Mouse (Mus musculus): Measurements from ENCODE around the gene Ina. TPM values are rescaled to one million over a fixed set of nuclear protein-coding genes. Genes with fewer than 3 reads are reported as not detected.
A peak's percentile ranks its signal among the peaks of the same experiment; 100 is the strongest.
"Not testable (repeated sequence)": the region's sequence is repeated elsewhere in the genome, so short reads cannot be mapped to it uniquely, and the experiment has no call there.

Gene Ina
- polyA plus RNA-seq, 1 experiment from 2014 or later, result 4.7 TPM

DNA sequence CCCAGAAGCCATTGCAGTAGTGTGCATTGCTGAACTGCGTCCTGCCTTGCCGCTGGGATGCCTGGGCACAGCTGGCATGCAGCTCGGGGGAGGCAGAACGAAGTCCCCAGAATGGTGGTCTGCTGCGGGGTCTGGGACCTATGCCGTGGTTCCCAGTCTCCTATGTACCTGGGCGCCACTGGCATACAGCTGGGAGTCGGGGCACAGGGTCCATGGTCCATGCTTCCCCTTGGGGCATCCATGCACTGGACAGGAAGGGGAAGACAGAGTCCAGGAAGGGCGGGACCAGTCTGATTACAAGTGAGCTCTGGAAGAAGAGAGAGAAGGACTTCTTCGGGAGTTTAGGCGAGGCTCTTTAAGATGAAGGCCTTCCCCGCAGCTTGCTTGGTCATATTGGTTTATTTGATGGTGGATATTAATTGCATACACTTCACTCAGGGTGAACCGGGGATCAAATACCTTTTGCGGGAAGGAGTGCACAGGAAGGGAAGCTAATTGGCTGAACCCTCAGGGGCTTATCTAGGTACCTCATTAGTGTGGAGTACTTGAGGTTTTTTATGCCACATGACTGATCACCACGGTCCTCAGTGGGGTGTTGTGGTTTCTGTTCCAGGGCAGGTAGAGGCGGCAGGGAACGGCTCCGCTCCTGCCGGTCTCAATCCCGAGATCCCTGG lies 24.9 kb upstream of the Ina start:
- Histone ChIP-seq H3K36me3 (ENCODE audit: control insufficient read depth, insufficient read depth) (no peaks in the 10 kb centered on the region), H3K27me3 (replicated peaks; ENCODE audit: control insufficient read depth, insufficient read depth, low read length) (no peaks in the 10 kb centered on the region), H3K4me1 (replicated peaks; ENCODE audit: control insufficient read depth, insufficient read depth, low read length) (0 out of 2 replicates have a peak, but pooled peaks cover 7% of the 10 kb centered on the region), H3K4me3 (ENCODE audit: low read depth, low read length) (no peak overlapping the region), H3K4me2 (replicated peaks; ENCODE audit: low read depth) (no peak overlapping the region), H3K9me3 (ENCODE audit: control insufficient read depth) (no peaks in the 10 kb centered on the region), H3K27ac (ENCODE audit: low read depth, low read length) (no peak overlapping the region), H3K9ac (ENCODE audit: low read depth, low read length) (no peak overlapping the region)
- TF ChIP-seq CTCF (IDR thresholded peaks at IDR 0.05; ENCODE audit: low read depth), result no peak
- ATAC-seq, result no peak
- 66% methylated on average over 20 of the region's 20 CpGs for WGBS

DNA sequence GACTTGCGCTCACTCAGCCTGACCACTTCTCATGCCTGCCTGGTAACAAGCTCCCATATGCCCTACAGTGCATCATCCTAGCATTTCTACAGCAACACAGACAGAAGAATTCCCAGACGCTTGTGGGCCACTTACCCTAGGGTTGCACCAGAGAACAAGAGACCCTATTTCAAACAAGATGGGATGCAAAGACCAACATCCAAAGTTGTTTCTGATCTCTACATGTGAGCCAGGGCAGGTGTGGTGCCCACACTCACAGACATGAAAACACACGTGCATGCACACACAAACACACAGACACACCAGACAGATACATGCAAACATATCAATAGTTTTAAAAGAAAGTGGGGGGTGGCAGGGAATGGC lies 24.4 kb upstream of the Ina start:
- no peak overlapping the region for H3K9ac ChIP-seq (ENCODE audit: low read depth, low read length)
- ATAC-seq, result no peak

DNA sequence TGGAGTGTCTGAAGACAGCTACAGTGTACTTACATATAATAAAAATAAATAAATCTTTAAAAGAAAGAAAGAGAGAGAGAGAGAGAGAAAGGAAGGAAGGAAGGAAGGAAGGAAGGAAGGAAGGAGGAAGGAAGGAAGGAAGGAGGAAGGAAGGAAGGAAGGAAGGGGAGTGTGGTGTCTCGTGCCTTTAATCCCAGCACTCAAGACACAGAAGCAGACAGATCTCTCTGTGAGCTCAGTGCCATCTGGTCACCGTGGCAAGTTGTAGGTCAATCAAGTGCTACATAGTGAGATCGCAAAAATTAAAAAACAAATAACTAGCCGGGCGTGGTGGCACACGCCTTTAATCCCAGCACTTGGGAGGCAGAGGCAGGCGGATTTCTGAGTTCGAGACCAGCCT lies 23.9 kb upstream of the Ina start:
- not testable (repeated sequence) for H3K9ac ChIP-seq (ENCODE audit: low read depth, low read length); H3K4me1 ChIP-seq (replicated peaks; ENCODE audit: control insufficient read depth, insufficient read depth, low read length); H3K27me3 ChIP-seq (replicated peaks; ENCODE audit: control insufficient read depth, insufficient read depth, low read length); ATAC-seq; H3K9me3 ChIP-seq (ENCODE audit: control insufficient read depth); H3K27ac ChIP-seq (ENCODE audit: low read depth, low read length); H3K4me2 ChIP-seq (replicated peaks; ENCODE audit: low read depth); H3K36me3 ChIP-seq (ENCODE audit: control insufficient read depth, insufficient read depth); H3K4me3 ChIP-seq (ENCODE audit: low read depth, low read length)
- 80% methylated on average over 8 of the region's 8 CpGs for WGBS

More for the DNA sequence above, 24.4 kb upstream of the Ina start:
- no peaks in the 10 kb centered on the region for H3K27me3 ChIP-seq (replicated peaks; ENCODE audit: control insufficient read depth, insufficient read depth, low read length)
- no peak overlapping the region for H3K4me3 ChIP-seq (ENCODE audit: low read depth, low read length)
- H3K9me3 ChIP-seq (ENCODE audit: control insufficient read depth), result no peaks in the 10 kb centered on the region
- H3K27ac ChIP-seq (ENCODE audit: low read depth, low read length), result no peak overlapping the region
- no peaks in the 10 kb centered on the region for H3K36me3 ChIP-seq (ENCODE audit: control insufficient read depth, insufficient read depth)
- no peak for TF ChIP-seq CTCF (IDR thresholded peaks at IDR 0.05; ENCODE audit: low read depth)
- H3K4me1 ChIP-seq (replicated peaks; ENCODE audit: control insufficient read depth, insufficient read depth, low read length), result 0 out of 2 replicates have a peak, but pooled peaks cover 7% of the 10 kb centered on the region
- H3K4me2 ChIP-seq (replicated peaks; ENCODE audit: low read depth), result no peak overlapping the region
- WGBS, result 88% methylated on average over 3 of the region's 3 CpGs

DNA sequence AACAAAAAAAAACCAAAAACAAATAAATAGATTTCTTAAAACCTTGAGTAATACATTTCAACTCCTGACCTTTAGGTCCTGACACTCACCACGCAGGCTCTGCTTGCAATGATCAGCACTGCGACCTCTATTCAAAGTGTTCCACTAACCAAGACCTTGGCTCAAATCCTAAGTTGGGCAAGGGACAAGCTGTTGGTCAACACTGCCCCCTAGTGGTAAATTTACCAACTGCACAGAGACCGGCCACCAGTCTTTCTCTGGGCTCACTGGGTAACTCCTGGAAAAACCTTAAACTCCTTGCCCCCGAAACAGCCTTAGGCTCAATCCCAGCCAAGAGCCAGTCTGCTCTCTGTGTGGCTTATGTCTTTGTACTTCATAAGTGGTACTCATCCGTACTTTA lies 23.4 kb upstream of the Ina start:
- H3K27ac ChIP-seq (ENCODE audit: low read depth, low read length), result no peak overlapping the region
- TF ChIP-seq CTCF (IDR thresholded peaks at IDR 0.05; ENCODE audit: low read depth), result peak; percentile 99
- H3K4me3 ChIP-seq (ENCODE audit: low read depth, low read length), result no peak overlapping the region
- no peak overlapping the region for H3K9ac ChIP-seq (ENCODE audit: low read depth, low read length)
- H3K36me3 ChIP-seq (ENCODE audit: control insufficient read depth, insufficient read depth), result no peaks in the 10 kb centered on the region
- WGBS, result 9% methylated on average over 5 of the region's 5 CpGs
- no peaks in the 10 kb centered on the region for H3K27me3 ChIP-seq (replicated peaks; ENCODE audit: control insufficient read depth, insufficient read depth, low read length)
- no peaks in the 10 kb centered on the region for H3K9me3 ChIP-seq (ENCODE audit: control insufficient read depth)
- ATAC-seq, result no peak; the same call in 1 of the 2 replicates
- 0 out of 2 replicates have a peak, but pooled peaks cover 7% of the 10 kb centered on the region for H3K4me1 ChIP-seq (replicated peaks; ENCODE audit: control insufficient read depth, insufficient read depth, low read length)
- no peak overlapping the region for H3K4me2 ChIP-seq (replicated peaks; ENCODE audit: low read depth)

DNA sequence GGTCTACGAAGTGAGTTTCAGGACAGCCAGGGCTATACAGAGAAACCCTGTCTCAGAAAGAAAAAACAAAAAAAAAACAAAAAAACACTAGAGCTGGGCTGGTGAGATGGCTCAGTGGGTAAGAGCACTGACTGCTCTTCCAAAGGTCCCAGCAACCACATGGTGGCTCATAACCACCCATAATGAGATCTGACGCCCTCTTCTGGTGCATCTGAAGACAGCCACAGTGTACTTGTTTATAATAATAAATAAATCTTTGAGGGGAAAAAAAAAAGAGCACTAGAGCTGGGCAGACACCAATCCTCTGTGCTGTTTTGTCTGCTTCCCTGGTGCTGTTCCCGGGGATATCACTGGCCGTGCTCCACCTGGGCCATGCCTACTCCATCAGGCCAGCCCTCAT lies 22.2 kb upstream of the Ina start:
- WGBS, result 64% methylated on average over 4 of the region's 4 CpGs
- not testable (repeated sequence) for H3K27ac ChIP-seq (ENCODE audit: low read depth, low read length); H3K27me3 ChIP-seq (replicated peaks; ENCODE audit: control insufficient read depth, insufficient read depth, low read length); ATAC-seq; H3K9me3 ChIP-seq (ENCODE audit: control insufficient read depth); H3K36me3 ChIP-seq (ENCODE audit: control insufficient read depth, insufficient read depth); H3K4me2 ChIP-seq (replicated peaks; ENCODE audit: low read depth); H3K4me3 ChIP-seq (ENCODE audit: low read depth, low read length); H3K4me1 ChIP-seq (replicated peaks; ENCODE audit: control insufficient read depth, insufficient read depth, low read length); H3K9ac ChIP-seq (ENCODE audit: low read depth, low read length)

DNA sequence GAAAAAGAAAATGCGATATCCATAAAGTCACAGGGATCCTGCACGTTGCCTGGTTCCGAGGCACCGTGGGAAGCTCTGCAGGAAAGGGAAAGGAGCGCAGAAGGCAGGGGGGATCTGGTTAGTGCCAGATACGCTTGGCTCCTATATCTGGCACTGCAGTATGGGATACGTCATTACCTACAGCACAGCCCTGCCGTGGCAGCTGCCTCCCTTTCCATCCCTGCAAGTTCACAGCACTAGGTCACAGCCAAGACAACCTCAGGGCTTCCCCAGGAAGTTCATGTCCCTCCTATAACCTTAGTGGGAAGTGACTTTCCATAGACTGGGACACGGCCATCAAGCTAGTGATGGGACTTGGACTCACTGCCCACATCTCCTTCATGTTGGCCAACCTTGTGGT lies 18.4 kb upstream of the Ina start:
- WGBS, result 70% methylated on average over 9 of the region's 9 CpGs
- Histone ChIP-seq H3K27me3 (replicated peaks; ENCODE audit: control insufficient read depth, insufficient read depth, low read length) (no peaks in the 10 kb centered on the region), H3K9me3 (ENCODE audit: control insufficient read depth) (no peaks in the 10 kb centered on the region), H3K4me3 (ENCODE audit: low read depth, low read length) (no peak overlapping the region), H3K4me2 (replicated peaks; ENCODE audit: low read depth) (no peak overlapping the region), H3K9ac (ENCODE audit: low read depth, low read length) (no peak overlapping the region), H3K36me3 (ENCODE audit: control insufficient read depth, insufficient read depth) (no peaks in the 10 kb centered on the region), H3K27ac (ENCODE audit: low read depth, low read length) (no peak overlapping the region), H3K4me1 (replicated peaks; ENCODE audit: control insufficient read depth, insufficient read depth, low read length) (no peaks in the 10 kb centered on the region)
- no peak for ATAC-seq
- TF ChIP-seq CTCF (IDR thresholded peaks at IDR 0.05; ENCODE audit: low read depth), result no peak

Measured in intestine, postnatal 0 days (tissue).